Mouse (Mus musculus) heart, embryonic 11.5 days (tissue): ENCODE data around the gene Cdrt4. TPM values are rescaled to one million over a fixed set of nuclear protein-coding genes. Genes with fewer than 3 reads are reported as not detected.

Experiments used
- ATAC-seq: fragments of 200-750 bp; cut with Nextera tagmentation; replicated peaks from 2 replicates; pipeline ENCODE4 v1.8.0; 2017; ENCODE audit warnings: moderate library complexity; ENCODE audit not compliant: insufficient number of reproducible peaks, low FRiP score, low TSS enrichment
- H3K27ac ChIP-seq: fragments of 300-500 bp; sonication (generic); 2 replicates; pipeline ENCODE4 v1.5.1; 2014; ENCODE audit warnings: mild to moderate bottlenecking, low read depth, low read length
- H3K27me3 ChIP-seq: fragments of 300-500 bp; sonication (generic); 2 replicates; pipeline ENCODE4 v1.6.1; 2014; ENCODE audit warnings: mild to moderate bottlenecking, low read length, mixed read lengths; ENCODE audit not compliant: control insufficient read depth, insufficient read depth
- H3K36me3 ChIP-seq: fragments of 300-500 bp; sonication (generic); 2 replicates; pipeline ENCODE4 v1.6.1; 2014; ENCODE audit warnings: mild to moderate bottlenecking, low read length, moderate library complexity, mixed read lengths; ENCODE audit not compliant: control insufficient read depth, insufficient read depth
- H3K4me1 ChIP-seq: fragments of 300-500 bp; sonication (generic); 2 replicates; pipeline ENCODE4 v1.6.1; 2014; ENCODE audit warnings: low read length; ENCODE audit not compliant: control insufficient read depth, insufficient read depth
- H3K4me2 ChIP-seq: fragments of 300-500 bp; sonication (generic); 2 replicates; pipeline ENCODE4 v1.6.1; 2014; ENCODE audit warnings: mild to moderate bottlenecking, moderate library complexity
- H3K4me3 ChIP-seq: fragments of 300-500 bp; sonication (generic); 2 replicates; pipeline ENCODE4 v1.5.1; 2014; ENCODE audit warnings: low read depth, low read length
- H3K9ac ChIP-seq: fragments of 300-500 bp; sonication (generic); 2 replicates; pipeline ENCODE4 v1.6.1; 2014; ENCODE audit warnings: mild to moderate bottlenecking, low read depth, low read length, moderate library complexity
- H3K9me3 ChIP-seq: fragments of 300-500 bp; sonication (generic); replicated peaks from 2 replicates; pipeline ENCODE4 v1.6.1; 2016; ENCODE audit warnings: low read length; ENCODE audit not compliant: control insufficient read depth
- WGBS: fragments of 180-500 bp; shearing (Covaris S2); extraction: QIAGEN DNeasy Blood & Tissue Kit; methylation state at CpG from one replicate; pipeline ENCODE4 v1.1.7; 2014; ENCODE audit not compliant: insufficient replicate concordance; 5-methylcytosine and 5-hydroxymethylcytosine counted together
- polyA plus RNA-seq: library from polyadenylated mRNA; unstranded; fragments of >200 nt; fragmentation: Nextera tagmentation; extraction: Ambion mirVana; gene quantifications from 2 replicates; pipeline ENCODE4 v1.2.1, GENCODE M21; 2014

Gene Cdrt4
- polyA plus RNA-seq, 1 experiment from 2014 or later = not detected

DNA sequence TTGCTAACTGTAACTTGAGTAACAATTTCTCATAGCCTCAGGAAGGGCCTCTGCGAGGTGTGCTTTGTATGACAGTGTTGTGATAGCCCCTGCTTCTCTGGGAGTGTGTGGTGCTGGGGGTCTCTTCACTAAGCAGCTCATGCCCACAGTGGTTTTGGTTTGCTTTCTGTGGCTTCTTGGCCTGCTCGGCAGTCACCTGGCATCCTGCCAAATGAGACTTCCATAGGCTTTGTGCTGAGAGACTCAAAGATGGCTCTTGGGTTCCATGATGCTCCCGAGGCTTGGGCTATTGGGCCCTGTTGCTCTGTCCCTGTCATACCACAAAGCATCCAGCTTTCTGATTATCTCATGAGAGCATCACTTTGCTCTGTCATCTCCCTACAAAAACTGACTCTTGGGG, 30.7 kb downstream of the Cdrt4 start:
- Histone ChIP-seq H3K9me3 (no peaks in the 10 kb centered on the region), H3K4me3 (no peak overlapping the region), H3K9ac (no peak overlapping the region), H3K4me1 (peaks cover 8% of the 10 kb centered on the region; the same call in 1 of the 2 replicates), H3K27me3 (no peaks in the 10 kb centered on the region), H3K36me3 (no peaks in the 10 kb centered on the region), H3K27ac (no peak overlapping the region), H3K4me2 (no peak overlapping the region)
- no peak for ATAC-seq
- 72% methylated on average over 3 of the region's 3 CpGs for WGBS

GRCm38 (mm10) chr11:62983793-62984192, 32.8 kb downstream of the Cdrt4 start:
- no peak overlapping the region for H3K4me2 ChIP-seq
- H3K27me3 ChIP-seq = no peaks in the 10 kb centered on the region
- H3K36me3 ChIP-seq = no peaks in the 10 kb centered on the region
- H3K9ac ChIP-seq = no peak overlapping the region
- no peaks in the 10 kb centered on the region for H3K9me3 ChIP-seq
- no peak overlapping the region for H3K27ac ChIP-seq
- H3K4me1 ChIP-seq = peaks cover 8% of the 10 kb centered on the region; the same call in 1 of the 2 replicates
- 37% methylated on average over 3 of the region's 3 CpGs for WGBS
- no peak for ATAC-seq
- no peak overlapping the region for H3K4me3 ChIP-seq

- no peaks in the 10 kb centered on the region for H3K9me3 ChIP-seq
- 66% methylated on average over 3 of the region's 3 CpGs for WGBS
- ATAC-seq = no peak
- no peak overlapping the region for H3K4me2 ChIP-seq
- H3K36me3 ChIP-seq = no peaks in the 10 kb centered on the region
- H3K4me1 ChIP-seq = peaks cover 8% of the 10 kb centered on the region; the same call in 1 of the 2 replicates
- H3K27me3 ChIP-seq = no peaks in the 10 kb centered on the region
- no peak overlapping the region for H3K4me3 ChIP-seq
- no peak overlapping the region for H3K9ac ChIP-seq
- H3K27ac ChIP-seq = no peak overlapping the region
These were observed 33.4 kb downstream of the Cdrt4 start for GRCm38 (mm10) chr11:62984365-62984764.

- Histone ChIP-seq H3K27me3 (no peaks in the 10 kb centered on the region), H3K27ac (no peak overlapping the region), H3K9ac (no peak overlapping the region), H3K4me1 (peaks cover 8% of the 10 kb centered on the region; the same call in 1 of the 2 replicates), H3K4me2 (no peak overlapping the region), H3K4me3 (no peak overlapping the region), H3K36me3 (no peaks in the 10 kb centered on the region), H3K9me3 (no peaks in the 10 kb centered on the region)
- 56% methylated on average over 3 of the region's 3 CpGs for WGBS
- no peak for ATAC-seq
These were observed 34.1 kb downstream of the Cdrt4 start for GRCm38 (mm10) chr11:62985075-62985474.

- ATAC-seq = no peak
- H3K36me3 ChIP-seq = no peaks in the 10 kb centered on the region
- WGBS = 43% methylated on average over 4 of the region's 4 CpGs
These were observed 35.6 kb downstream of the Cdrt4 start for GRCm38 (mm10) chr11:62986578-62986977.

DNA sequence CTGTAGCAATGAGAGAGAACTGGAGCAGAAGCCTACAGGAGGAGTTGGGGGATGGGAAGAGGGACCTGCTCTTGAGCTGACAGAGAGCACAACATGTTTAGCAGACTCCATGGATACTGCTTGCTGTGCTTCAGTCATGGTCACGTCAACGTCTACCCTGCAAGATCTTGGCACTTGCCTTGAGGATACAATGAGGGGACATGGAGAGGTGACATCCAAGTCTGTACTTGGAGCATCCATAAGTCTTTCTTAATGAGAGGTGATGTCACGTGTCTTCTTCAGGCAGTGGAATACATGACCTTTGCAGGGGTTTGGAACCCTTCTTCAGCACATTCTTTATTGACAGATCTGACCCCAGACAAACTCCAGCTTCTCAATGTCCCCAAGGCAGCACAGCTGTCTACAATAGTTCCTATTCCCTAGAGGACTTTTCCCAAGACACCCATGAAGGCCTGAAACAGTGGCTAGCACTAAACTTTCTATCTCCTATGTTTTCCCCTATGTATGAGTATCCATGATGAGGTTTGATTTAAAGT, 39.2 kb downstream of the Cdrt4 start:
- Histone ChIP-seq H3K9ac (no peak overlapping the region), H3K9me3 (no peaks in the 10 kb centered on the region), H3K4me2 (no peak overlapping the region), H3K27me3 (no peaks in the 10 kb centered on the region), H3K27ac (no peak overlapping the region), H3K4me1 (peaks cover 6% of the 10 kb centered on the region), H3K4me3 (no peak overlapping the region), H3K36me3 (no peaks in the 10 kb centered on the region)
- no peak for ATAC-seq
- WGBS = 87% methylated on average over 3 of the region's 3 CpGs

More at GRCm38 (mm10) chr11:62986578-62986977, 35.6 kb downstream of the Cdrt4 start:
- Histone ChIP-seq H3K4me3 (no peak overlapping the region), H3K4me1 (peaks cover 8% of the 10 kb centered on the region; the same call in 1 of the 2 replicates), H3K4me2 (no peak overlapping the region), H3K9me3 (no peaks in the 10 kb centered on the region), H3K27ac (no peak overlapping the region), H3K27me3 (no peaks in the 10 kb centered on the region), H3K9ac (no peak overlapping the region)

DNA sequence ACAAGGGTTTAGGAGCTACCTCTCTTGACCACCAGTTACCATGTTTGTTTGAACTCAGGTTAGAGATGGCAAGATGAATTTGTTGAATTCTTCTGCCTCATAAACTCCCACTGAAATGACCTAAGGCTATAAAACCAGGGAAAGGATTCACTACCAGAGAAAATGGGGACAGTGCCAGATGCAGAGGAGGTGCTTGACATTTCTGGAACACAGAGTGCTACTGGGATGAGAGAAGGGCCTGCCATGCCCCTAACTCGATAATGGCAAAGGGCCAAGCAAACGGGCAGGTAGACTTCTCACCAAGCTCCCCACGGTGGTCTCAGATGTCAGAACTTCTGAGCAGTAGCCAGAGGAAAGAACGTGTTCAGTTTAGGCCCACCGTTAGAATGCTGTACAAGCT, 39.8 kb downstream of the Cdrt4 start:
- H3K9me3 ChIP-seq = no peaks in the 10 kb centered on the region
- H3K27ac ChIP-seq = no peak overlapping the region
- 85% methylated on average over 5 of the region's 5 CpGs for WGBS
- H3K27me3 ChIP-seq = no peaks in the 10 kb centered on the region
- H3K4me1 ChIP-seq = peaks cover 5% of the 10 kb centered on the region
- H3K4me2 ChIP-seq = no peak overlapping the region
- H3K36me3 ChIP-seq = no peaks in the 10 kb centered on the region
- no peak for ATAC-seq
- no peak overlapping the region for H3K4me3 ChIP-seq
- no peak overlapping the region for H3K9ac ChIP-seq

DNA sequence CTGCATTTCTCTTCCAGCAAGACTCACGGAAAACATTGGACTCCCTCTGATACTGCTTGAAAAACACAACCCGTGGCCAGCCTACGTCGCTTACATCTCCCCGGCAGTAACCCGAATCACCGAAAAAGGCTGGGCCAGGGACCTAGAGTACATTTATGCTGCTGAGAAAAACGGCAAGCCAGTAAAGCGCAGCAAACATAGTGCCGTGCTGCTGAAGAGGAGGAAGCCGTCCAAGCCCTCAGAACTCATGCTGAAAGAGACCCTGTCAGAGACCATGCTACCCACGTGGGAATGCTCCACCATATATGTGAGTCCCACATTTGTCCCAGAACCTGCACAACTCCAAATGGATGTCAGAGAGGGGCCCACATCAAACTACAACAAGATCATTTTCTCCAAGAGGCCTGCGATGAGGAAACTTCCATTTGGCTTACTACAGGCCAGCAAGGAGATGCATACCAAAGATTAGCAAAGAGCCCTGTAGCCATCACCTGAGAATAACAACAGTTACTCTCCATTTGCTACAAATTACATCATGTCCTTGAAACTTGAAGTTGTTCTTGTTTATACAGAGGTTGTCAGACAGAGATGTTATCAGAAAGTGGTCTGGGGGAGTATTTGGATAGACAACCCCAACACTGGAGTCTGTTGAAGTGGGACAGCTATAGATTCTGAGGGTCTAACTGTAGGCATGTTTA, 41.7 kb downstream of the Cdrt4 start:
- Histone ChIP-seq H3K9ac (no peak overlapping the region), H3K4me1 (peaks cover 19% of the 10 kb centered on the region), H3K27ac (no peak overlapping the region), H3K36me3 (no peaks in the 10 kb centered on the region), H3K9me3 (no peaks in the 10 kb centered on the region), H3K4me2 (no peak overlapping the region), H3K4me3 (no peak overlapping the region), H3K27me3 (no peaks in the 10 kb centered on the region)
- no peak for ATAC-seq
- 81% methylated on average over 13 of the region's 13 CpGs for whole genome bisulfite sequencing
